Mouse (Mus musculus): ENCODE data around the gene Plcg1. TPM values are rescaled to one million over a fixed set of nuclear protein-coding genes. Genes with fewer than 3 reads are reported as not detected.

Plcg1 gene
- total RNA-seq, 2 experiments from 2014 or later = 95.9 to 96.4 TPM

Other genes starting within 250 kb of the Plcg1 start
- 10 to 100 TPM; 79.4 to 87.1 TPM for gene Top1, start 85.4 kb upstream of the Plcg1 start, total RNA-seq (2021)
- gene Zhx3, start 141.7 kb downstream of the Plcg1 start, total RNA-seq (2021) = 100 to 1,000 TPM in 1 of 2 experiments, 10 to 100 TPM in 1; 93.9 to 107 TPM
- gene Lpin3, start 149.4 kb downstream of the Plcg1 start, total RNA-seq (2021) = 1 to 10 TPM in 1 of 2 experiments, under 1 TPM in 1; 0.94 to 1.1 TPM
- under 1 TPM; 0.12 to 0.14 TPM for gene Emilin3, start 181.0 kb downstream of the Plcg1 start, total RNA-seq (2021)

Measured in layer of hippocampus, postnatal 25 days (tissue).